Mouse (Mus musculus) naive thymus-derived CD4-positive, alpha-beta T cell, adult 2 months (primary cell): ENCODE measurements around the gene Atp5d.

Experiments used
- DNase-seq: peaks from one replicate; pipeline ENCODE4 v3.0.0-alpha.2; 2011; ENCODE audit warnings: low read depth

Gene Atp5d

DNA sequence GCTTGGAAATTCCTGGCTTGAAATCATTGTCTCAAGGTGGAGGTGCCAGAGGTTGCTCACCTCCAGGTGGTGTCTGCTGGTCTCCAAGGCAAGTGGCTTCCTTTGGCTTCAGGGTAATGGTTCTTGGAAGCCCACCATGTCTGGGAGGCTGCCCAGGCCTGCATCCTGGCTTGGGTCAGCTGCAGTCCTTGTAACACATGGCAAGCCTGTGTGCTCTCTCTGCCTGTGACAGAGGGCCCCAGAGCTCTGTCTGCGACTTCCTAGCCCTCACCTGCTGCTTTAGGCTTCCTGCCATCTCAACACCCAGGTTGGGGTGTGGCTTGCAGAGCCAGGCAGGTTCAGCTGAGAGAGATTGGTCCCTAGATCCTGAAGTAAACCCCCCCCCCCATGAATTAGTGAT is 20.7 kb upstream of the Atp5d start:
- no peak for DNase-seq

DNA sequence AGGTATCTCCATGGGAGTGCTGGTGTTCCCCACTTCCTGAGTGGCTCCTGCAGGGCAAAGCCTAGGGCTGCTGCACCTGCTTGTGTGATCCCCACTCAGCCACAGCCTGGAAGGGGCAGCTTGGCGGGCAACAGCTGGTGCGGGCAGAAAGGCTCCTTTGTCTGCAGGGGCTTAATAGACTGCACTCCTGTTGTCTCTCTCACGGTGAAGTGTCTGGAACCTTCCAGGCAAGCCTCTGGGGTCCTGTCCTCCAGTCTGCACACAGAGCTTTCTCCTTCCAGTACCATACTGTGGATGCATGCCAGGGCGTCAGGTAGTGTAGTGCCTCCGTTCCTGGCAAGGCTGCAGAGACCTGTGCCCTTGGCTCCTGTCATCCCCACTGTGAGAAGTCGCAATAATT is 19.9 kb upstream of the Atp5d start:
- no peak for DNase-seq

DNA sequence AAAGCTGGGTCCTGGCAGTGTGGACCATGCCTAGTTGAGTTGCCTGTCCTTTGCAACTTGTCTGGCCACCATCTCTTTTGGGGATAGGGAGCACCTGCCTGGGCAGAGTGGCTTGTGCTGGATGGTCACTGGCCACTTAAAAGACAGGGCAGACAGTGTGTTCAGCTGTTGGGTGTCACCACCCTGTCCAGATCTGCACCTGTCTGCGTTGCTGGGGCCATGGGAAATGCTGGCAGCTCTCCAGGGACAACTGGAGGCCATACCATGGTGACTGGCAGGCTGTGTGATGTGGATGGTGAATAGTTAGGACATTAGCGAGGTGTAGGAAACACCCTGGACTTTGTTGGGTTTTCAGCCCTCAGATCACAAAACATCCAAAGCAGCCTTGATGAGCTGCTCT is 18.3 kb upstream of the Atp5d start:
- no peak for DNase-seq

DNA sequence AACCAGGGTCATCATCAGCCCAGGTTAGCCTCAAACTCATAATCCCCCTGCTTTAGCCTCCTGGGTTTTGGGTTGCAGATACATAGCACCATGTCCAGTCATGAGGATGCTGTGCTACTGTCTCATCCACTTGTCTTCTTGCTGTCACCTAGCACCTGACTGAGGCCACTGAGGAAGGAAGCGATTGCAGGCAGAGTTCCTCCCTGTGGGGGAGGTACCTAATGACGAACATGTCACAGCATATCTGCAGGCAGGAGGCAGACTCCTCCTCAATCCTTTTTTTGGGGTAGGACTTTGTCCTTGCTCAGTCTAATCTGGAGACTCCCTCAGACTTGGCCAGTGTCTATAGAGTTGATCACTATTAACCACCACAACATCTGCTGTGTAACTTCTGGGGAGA is 16.8 kb upstream of the Atp5d start:
- no peak for DNase-seq

DNA sequence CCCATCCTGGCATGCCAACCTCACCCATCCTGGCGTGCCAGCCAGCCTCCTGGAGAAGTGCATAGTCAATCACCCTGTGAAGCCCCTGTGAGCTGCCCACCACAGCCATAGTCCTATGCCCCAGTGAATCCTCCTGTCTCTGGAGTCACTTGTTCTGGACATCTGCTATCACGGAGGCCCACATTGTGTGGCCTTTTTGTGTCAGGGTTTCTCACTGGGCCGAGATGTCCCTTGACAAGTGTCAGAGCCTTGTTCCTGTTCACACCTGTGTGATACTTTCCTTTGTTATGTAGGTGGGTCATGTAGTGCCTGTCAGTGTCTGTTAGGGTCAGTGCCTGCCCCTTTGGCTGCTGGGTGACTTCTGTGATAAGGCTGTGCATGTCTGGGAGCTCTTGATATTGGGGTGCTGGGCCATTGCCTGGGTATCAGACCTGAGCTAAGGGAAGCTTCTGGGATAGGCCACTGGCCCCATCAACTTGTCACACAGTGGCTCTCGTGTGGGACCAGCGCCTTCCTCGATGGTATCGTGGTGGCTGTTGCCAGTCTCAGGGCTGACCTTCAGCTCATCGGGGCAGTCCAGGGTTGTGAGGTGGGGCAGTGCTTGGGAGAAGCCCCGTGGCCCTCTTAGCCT is 14.4 kb upstream of the Atp5d start:
- DNase-seq: no peak

DNA sequence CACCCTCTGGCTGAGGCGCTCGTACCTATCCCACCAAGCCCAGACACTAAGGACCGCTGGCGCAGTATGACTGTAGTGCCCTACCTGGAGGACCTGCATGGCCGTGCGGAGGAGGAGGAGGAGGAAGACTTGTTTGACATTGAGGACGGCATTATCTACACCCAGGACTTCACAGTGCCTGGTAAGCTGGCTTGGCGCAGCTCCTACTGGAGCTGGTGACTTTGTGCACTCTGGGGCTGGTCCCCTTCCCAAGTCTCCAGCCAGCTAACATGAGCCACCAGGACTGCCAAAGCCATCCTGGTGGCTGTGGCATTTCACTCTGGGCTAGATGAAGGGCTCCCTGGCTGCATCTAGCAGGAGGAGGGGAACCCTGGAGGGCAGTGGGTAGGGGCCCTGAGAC is 10.5 kb upstream of the Atp5d start:
- DNase-seq: no peak

DNA sequence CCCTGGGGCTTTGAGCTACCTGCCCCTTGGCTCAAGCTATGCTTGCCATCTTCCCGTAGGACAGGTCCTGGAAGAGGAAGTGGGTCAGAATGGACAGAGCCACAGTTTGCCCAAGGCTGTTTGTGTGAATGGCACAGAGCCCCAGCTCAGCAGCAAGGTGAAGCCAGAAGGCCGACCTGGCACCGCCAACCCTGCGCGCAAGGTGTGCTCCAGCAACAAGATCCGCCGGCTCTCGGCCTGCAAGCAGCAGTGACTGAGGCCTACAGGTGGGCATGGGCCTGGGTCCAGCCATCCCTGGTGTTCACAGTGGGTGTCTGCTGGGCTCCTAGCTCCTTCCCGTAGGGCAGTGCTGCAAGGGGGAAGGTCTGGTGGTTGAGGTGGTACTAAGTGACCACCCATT is 8.6 kb upstream of the Atp5d start:
- no peak for DNase-seq

DNA sequence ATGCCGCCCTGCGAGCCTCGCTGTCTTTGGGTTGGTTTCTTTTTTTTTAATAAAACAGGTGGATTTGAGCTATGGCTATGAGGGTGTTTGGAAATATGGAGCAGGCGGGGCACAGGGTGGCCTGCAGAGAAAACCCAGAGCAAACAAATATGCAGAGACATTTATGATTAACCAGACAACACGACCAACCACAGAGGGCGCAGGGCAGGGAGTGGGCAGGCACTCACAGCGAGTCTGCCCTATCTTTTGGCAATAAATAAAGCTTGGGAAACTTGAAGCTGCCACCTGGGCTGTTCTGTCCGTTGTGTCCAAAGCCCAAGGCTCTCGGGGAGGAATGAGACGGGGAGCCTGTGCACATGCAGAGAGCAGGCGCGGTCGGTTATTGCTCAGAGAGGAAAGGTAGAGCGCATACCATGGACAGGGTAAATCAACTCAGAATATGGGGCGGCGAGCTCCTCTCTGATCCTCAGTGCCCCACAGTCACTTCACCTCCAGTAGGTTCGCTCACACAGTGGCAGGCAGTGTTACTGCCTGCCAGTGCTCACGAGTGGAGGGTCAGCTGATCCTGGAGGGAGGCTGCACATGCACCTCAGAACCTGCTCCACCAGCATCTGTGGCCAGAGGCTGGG is 7.9 kb upstream of the Atp5d start:
- DNase-seq: no peak

DNA sequence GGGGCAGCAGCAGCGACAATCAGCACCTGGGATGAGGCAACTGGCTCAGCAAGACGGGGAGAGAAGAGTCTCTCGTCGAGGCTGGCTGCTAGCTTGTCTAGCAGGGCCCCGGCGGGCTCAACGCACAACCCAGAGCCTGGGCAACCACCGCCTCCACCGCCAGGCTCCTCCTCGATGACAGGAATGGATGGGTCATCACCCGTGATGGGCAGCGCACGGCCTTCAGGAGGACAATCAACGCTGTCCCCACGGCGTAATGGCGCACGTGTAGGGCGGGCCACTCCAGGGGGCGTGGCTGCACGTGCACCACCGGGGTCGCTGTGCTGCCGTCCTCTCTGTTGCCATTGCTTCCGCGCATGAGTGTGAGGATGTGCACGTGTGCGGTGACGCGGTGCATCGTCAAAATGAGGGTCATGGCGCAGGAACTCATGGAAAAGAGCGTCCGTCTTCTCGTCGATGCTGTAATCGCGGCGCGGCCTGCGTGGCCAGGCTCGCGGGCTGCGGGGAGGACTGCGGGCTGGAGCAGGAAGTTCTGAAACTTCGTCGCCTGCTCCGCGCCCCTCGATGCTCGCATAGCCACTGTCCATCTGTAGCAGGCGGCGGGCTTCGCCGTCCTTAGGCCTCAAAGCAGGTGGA is 7.0 kb upstream of the Atp5d start:
- no peak for DNase-seq

DNA sequence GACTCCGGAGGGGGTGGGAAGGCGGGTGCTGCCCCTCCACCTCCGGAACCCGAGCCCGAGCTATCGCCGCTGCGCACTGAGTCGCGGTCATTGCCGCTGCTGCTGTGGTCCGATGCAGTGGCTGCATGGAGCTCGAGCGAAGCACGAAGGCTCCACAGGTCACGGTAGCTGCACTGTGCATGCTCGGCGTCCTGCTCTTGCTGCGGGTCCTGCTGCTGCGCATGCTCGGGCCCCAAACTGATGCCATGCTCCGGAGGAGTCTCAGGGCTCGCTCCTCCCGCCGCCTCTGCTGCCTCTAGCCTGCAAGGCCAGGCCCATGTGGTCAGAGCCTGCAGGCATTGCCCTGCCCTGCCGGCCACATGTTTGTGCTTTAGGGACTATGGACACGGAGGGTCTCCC is 6.5 kb upstream of the Atp5d start:
- no peak for DNase-seq

DNA sequence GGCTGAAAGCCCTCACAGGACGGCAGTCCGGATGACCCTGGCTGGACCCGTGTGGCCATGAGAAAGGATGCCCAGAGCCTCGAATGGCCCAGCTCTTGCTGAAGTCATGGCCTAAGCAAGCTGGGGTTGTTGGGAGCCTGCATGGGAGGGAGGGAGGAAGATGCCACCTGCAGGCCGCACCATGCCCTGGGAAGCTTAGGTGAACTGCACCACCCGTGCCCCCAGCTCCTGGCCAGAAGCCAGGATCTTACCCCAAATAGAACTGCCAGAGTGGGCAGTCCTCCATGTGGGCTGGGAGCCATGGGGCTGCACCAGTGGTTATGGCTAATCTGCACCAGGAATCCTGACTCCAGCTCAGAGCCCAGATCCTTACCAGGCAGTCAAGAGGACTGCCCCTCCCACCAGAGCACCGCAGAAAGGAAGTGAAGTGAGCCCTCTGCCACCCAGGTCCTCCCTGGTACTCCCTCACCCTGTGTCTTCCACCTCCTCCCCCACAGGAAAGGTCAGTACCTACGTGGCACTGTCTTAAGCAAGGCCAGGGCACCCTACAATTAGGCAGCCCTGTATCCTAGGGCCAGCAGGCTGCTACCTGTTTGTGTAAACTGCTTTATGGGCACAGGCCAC is 5.1 kb upstream of the Atp5d start:
- no peak for DNase-seq

DNA sequence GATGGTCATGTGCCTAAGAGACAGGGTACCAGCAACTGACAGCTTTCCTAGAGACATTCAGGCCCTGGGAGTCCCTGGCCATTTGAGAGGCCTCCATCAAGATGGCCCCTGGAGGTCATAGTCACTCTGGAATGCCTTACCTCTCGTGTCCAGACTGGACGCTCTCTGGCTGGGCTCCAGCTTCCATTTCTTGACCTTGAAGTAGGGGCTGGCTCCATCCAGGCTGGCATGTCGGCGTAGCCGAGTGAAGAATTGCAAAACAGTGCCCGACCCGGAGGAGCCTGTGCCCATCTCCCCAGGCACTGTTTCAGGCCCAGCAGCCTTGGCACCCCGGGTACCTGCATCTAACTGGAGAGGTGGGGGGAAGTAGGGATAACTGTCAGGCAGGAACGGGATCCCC is 4.0 kb upstream of the Atp5d start:
- DNase-seq: no peak

DNA sequence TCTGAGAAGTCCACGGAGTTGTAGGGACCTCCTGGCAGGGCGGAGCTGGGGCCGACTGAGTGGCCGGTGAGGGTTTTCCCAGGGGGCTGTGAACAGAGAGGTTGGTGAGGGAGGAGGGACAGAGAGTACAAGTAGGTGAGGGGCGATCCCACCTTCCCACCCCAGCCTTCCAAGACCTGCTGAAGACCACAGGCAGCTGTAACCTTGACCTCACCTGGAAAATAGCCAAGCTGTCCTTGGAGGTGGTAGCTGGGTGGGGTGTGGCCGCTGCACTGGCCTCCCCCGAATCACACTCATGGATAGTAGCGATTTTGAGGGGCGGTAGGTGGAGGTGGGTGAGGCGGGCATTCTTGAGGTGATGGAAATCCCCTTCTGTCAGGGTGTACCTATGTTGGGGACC is 3.3 kb upstream of the Atp5d start:
- no peak for DNase-seq

DNA sequence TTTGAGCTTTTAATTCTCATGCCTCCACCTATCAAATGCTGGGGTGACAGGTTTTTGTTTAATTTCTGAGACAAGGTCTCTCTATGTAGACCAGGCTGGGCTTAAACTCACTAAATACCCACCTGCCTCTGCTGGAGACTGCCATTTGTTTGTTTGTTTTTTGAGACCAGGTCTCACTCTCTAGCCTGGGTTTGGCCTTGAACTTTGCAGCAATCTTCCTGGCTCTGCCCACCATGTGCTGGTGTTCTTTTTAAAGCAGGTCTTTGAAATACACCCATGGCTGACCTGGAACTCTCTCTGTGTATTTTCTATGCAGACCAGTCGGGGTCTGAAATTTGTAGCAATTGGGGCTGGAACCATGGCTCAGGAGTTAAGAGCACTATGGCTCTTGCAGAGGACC is 2.8 kb upstream of the Atp5d start:
- DNase-seq: no peak

DNA sequence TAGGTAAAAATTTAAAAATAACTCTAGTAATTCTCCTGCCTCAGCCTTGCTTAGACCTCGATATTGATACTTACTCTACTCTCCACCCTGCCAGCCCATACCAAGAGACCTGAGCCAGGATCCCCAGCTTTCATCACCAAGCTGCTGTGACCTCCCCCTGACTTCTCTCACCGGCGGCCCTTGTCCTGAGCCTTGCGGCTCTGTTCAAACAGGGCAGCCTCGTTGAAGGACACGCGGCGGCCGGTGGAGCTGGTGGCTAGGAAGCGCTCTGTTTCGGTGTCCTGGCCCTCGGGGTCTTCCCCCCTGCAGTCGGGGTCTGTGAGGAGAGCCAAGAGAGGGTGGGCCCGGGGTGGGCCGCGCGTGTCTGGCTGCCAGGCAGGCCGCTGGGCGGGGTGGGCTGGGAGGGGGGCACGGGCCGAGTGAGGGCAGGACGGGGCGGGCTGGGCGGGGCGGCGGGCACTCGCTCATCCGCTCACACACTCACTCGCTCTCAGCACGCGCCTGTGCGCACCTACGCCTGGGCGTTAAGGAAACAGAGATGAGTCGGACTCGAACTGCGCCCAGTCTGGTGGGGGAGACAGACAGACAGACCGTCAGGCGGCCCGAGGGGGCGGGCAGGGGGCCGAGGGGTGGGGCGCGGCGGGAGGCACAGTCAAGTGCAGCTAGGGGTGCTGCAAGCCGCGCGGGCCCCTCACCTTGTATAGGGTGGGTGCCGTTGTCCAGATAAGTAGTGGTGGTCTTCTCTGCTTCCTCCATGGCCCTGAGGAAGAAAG is 2.1 kb upstream of the Atp5d start:
- DNase-seq: no peak

DNA sequence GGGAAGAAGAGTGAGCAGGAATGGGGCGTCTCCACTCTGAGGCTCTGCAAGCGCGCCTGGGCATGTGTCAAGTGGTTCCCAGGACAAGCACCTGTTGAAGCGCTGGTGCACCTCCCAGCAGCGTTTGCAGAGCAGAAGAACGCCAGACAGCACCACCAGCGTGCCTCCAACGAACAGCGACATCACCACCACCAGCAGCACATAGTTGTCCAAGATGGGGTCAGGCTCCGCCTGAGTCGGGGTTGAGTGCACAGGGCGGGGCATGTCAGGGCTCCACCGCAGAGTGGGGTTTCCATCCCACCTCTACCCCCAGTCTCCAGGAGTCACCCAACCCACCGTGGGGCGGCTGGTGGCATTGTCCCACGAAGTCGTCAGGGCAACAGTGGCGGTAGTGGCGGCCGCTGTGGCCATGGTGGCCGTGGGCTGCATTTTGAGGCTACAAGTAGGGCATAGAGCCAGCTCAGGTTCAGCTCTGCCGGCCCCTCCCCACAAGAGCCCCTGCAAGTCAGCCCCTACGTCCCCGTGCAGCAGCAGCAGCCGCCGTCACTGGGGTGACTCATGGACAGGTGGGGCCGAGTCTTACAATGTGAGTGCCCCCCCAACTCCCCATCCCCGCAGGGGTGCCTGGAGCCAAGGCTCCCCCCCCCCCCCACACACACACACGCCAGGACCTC is 1.3 kb upstream of the Atp5d start:
- DNase-seq: peak; percentile 74

DNA sequence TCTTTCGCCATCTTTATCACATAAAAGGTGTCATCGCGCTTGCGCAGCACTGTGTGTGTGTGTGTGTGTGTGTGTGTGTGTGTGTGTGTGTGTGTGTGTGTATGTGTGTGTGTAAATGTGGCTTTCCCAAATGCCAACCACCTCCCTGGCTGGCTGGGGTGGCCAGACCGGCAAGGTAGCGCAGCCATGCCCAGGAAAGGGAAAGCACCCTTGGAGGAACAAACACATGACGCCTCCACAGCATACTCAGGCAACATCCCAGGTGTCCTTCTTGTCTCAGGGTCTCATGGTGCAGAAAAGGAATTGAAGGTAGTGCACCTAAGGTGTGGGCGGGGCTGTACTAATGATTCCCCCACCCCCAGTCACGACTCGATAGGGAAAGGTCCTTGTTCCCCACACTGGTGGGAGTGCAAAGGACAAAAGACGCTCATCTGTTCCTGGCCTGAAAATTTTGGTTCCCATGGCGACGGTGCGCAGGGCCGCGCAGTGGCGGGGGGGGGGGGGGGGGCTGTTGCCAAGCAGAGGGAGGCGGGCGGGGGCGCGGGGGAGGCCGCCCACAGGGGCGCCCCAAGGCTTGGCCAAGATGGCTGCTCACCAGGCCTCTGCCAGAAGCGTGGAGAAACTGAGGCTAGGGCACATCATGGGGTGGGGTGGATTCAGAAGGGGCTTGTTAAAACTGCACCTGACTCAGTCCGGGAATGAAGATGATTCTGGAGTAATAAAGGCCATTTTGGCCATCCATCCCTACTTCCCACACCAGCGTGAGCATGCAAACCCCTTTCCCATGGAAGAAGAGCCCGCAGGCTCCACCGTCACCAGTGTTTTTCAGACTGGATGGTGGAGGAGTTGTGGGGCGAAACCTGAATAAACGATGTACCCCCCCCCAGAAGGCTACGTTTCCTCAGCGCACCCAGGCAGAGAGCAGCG is 543 bp upstream of the Atp5d start:
- DNase-seq: peak; percentile 78

DNA sequence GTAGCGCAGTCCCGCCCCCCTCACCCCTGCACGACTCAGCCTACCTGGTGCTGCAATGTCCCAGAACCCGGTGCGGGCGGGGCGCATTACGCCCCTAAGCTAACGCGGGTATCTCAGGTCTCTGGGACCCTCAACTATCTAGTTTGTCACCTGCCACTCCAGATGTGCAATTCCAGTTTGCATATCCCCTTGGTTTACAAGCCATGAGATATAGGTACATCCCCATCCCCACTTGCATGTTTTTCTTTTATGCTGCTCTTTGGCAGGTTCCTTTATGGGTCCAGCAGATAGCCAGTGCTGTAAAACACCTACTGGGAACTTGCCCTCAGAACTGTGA is 975 bp downstream of the Atp5d start:
- peak; percentile 86 for DNase-seq

DNA sequence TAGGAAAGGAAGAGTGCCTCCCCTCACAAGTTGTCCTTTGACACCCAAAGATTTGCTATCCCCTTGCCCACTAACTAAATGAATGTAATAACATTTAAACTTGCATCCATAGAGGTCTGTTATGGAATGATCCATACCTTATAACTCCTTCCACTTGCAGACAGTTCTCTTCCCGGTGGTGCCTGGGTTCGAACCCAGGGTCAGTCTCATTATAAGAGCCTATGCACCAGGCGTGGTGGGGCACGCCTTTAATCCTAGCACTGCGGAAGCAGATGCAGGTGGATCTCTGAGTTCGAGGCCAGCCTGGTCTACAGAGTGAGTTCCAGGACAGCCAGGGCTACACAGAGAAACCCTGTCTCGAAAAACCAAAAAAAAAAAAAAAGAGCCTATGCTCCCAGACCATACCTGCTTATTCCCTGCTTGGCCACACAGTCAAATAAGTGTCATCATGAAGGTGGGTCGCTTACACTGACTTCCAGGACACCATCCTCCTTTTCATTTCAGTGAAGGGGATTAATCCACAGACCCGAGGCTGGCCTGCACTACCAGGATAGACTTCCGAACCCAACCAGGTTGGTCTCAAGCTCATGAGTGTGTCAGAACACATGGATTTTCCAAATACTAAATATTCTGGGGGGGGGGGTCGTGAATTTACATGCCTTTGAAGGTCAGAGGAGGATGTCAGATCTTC is 1.7 kb downstream of the Atp5d start:
- no peak for DNase-seq

DNA sequence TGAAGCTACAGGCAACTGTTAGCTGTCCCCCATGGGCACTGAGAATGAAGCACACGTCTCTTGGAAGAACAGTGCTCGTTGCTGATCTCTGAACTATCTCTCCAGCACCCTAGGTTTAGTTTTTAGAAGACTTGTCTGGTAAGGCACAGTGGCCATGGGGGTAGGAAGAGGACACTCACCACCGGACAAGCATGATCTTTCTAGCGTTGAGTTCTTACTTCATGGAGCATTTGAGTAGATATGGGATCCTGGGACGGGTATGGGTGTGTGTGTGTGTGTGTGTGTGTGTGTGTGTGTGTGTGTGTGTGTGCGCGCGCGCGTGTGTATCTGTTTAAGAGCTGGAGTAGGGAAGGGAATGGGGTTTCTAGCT is 2.2 kb downstream of the Atp5d start, which contains the start of gene Cbarp:
Cbarp (minus strand) TSS at position 170 of the 370 bp plus-strand sequence.
- DNase-seq: no peak
